Mouse (Mus musculus) olfactory bulb, adult 2 months (tissue): ENCODE data around the gene Homer3.

Experiments used
- CTCF ChIP-seq: fragments of 200-500 bp; IDR thresholded peaks from 2 replicates; pipeline ENCODE4 v1.5.1; 2012; ENCODE audit warnings: low read depth, mild to moderate bottlenecking, low read length, moderate library complexity; ENCODE audit not compliant: insufficient read depth
- POLR2A ChIP-seq: fragments of 200-500 bp; IDR thresholded peaks from 2 replicates; pipeline ENCODE4 v1.6.1; 2012; ENCODE audit warnings: mild to moderate bottlenecking, low read depth, low read length, moderate library complexity; ENCODE audit not compliant: insufficient read depth

DNA sequence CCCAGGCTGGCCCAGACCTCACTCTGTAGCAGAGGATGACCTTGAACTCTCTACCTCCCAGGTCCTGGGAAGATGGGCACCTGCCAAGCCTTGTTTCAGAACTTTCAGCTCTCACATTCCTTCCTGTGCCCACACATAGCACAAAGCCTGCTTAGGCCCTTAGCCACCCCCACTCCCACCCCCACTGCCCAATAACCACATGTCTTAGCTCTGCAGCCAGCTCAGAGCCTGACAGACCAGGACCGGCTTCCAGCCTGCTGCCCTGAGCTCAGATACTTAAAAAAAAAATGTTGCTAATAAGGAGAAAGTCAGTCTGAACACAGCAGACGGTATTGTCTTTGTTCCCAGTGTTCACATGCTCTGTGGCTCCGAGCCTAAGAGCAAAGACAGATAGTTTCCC is 1.6 kb upstream of the Homer3 start:
- TF ChIP-seq POLR2A (no peak), CTCF (no peak)
